In genomic region chr8:70414310-70414946, GRCm38 (mm10) we compare ENCODE assay signal across 22 mouse cellular contexts. TPM values are rescaled to one million over a fixed set of nuclear protein-coding genes. Genes with fewer than 3 reads are reported as not detected.
DNase-seq lines count a peak whose midpoint lies in the region; ATAC-seq and TF ChIP-seq lines count a peak whose summit lies in the region.
"Had no signal": no experiment of that assay in that cellular context is flagged by ENCODE, and none has a peak within 500 bp of the region (broad histone marks: within the 10 kb centered on the region; RNA-seq: fewer than 3 reads in every experiment).

No protein-coding gene starts in this region.

- H3K36me3 ChIP-seq in lung, embryonic 14.5 days (ENCODE audit: insufficient read depth) = no peaks in the 10 kb centered on the region
- H3K36me3 ChIP-seq in liver, embryonic 11.5 days (ENCODE audit: control insufficient read depth, insufficient read depth, low read length) = no peaks in the 10 kb centered on the region
- no peaks in the 10 kb centered on the region for H3K36me3 ChIP-seq in liver, postnatal 0 days (replicated peaks; ENCODE audit: insufficient read depth, low read length)
- H3K36me3 ChIP-seq in forebrain, embryonic 11.5 days (ENCODE audit: control insufficient read depth, insufficient read depth, low read length) = no peaks in the 10 kb centered on the region

- 78% methylated on average over 6 of the region's 6 CpGs for WGBS in lung, embryonic 14.5 days
- WGBS in liver, embryonic 11.5 days = 74% methylated on average over 6 of the region's 6 CpGs
- WGBS in liver, postnatal 0 days (ENCODE audit: insufficient replicate concordance) = 60% methylated on average over 6 of the region's 6 CpGs
- WGBS in forebrain, embryonic 11.5 days = 89% methylated on average over 6 of the region's 6 CpGs

- H3K4me3 ChIP-seq in lung, embryonic 14.5 days (ENCODE audit: low read depth, low read length) = no peak overlapping the region
- no peak overlapping the region for H3K4me3 ChIP-seq in liver, embryonic 11.5 days (ENCODE audit: low read depth, low read length)
- H3K4me3 ChIP-seq in liver, postnatal 0 days (ENCODE audit: low read depth, low read length) = no peak overlapping the region
- H3K4me3 ChIP-seq in forebrain, embryonic 11.5 days (ENCODE audit: low read depth, low read length) = no peak overlapping the region
- H3K4me3 ChIP-seq: embryonic facial prominence, embryonic 15.5 days; forebrain, embryonic 12.5 days; heart, embryonic 10.5 days; stomach, embryonic 15.5 days had no signal

- H3K27me3 ChIP-seq in lung, embryonic 14.5 days (ENCODE audit: insufficient read depth, low read length) = no peaks in the 10 kb centered on the region
- no peaks in the 10 kb centered on the region for H3K27me3 ChIP-seq in liver, embryonic 11.5 days (replicated peaks; ENCODE audit: control insufficient read depth, insufficient read depth, low read length)
- H3K27me3 ChIP-seq in liver, postnatal 0 days (ENCODE audit: insufficient read depth, low read length) = no peaks in the 10 kb centered on the region
- no peaks in the 10 kb centered on the region for H3K27me3 ChIP-seq in forebrain, embryonic 11.5 days (ENCODE audit: control insufficient read depth, insufficient read depth, low read length)
- H3K27me3 ChIP-seq: embryonic facial prominence, embryonic 15.5 days; forebrain, embryonic 12.5 days; stomach, embryonic 15.5 days had no signal

- no peak overlapping the region for H3K9ac ChIP-seq in lung, embryonic 14.5 days
- H3K9ac ChIP-seq in liver, embryonic 11.5 days (ENCODE audit: low read depth, low read length) = peak overlapping the region; percentile 1; the same call in 1 of the 2 replicates
- no peak overlapping the region; the same call in 1 of the 2 replicates for H3K9ac ChIP-seq in liver, postnatal 0 days (replicated peaks)
- H3K9ac ChIP-seq in forebrain, embryonic 11.5 days (ENCODE audit: low read length) = no peak overlapping the region
- H3K9ac ChIP-seq: embryonic facial prominence, embryonic 15.5 days; forebrain, embryonic 12.5 days; hindbrain, embryonic 14.5 days; stomach, embryonic 15.5 days had no signal

- no peak for DNase-seq in lung, embryonic 14.5 days
- DNase-seq in lung, postnatal 4 days = no peak
- peak; percentile 51 for DNase-seq in c-Kit-positive CD71-positive TER-119-positive erythroid progenitor cells, embryonic 14.5 days (ENCODE audit: low spot score)
- no peak for DNase-seq in liver, embryonic 11.5 days (ENCODE audit: low spot score)
- DNase-seq in liver, postnatal 0 days = peak; percentile 49
- no peak for DNase-seq in forebrain, embryonic 11.5 days (ENCODE audit: low spot score)
- DNase-seq in urinary bladder, postnatal 14 days (ENCODE audit: low spot score) = no peak
- DNase-seq: adrenal gland, postnatal 10 days; cerebellum, adult 9-10 months; heart, postnatal 14 days; kidney, adult 8-10 months; kidney, postnatal 10 days; layer of hippocampus, postnatal 36 days; thymus, postnatal 25 days had no signal

- H3K9me3 ChIP-seq in lung, embryonic 14.5 days (ENCODE audit: low read depth, low read length) = no peaks in the 10 kb centered on the region
- no peaks in the 10 kb centered on the region for H3K9me3 ChIP-seq in liver, embryonic 11.5 days (ENCODE audit: control insufficient read depth, low read length)
- H3K9me3 ChIP-seq in liver, postnatal 0 days (ENCODE audit: low read length) = no peaks in the 10 kb centered on the region
- no peaks in the 10 kb centered on the region for H3K9me3 ChIP-seq in forebrain, embryonic 11.5 days (ENCODE audit: control insufficient read depth, low read length)
- H3K9me3 ChIP-seq: embryonic facial prominence, embryonic 15.5 days; forebrain, embryonic 12.5 days; heart, embryonic 10.5 days; stomach, embryonic 15.5 days had no signal

- peaks cover 20% of the 10 kb centered on the region; the same call in 1 of the 2 replicates for H3K4me1 ChIP-seq in lung, embryonic 14.5 days (ENCODE audit: insufficient read depth)
- H3K4me1 ChIP-seq in liver, embryonic 11.5 days (replicated peaks; ENCODE audit: control insufficient read depth, insufficient read depth, low read length) = peaks cover 40% of the 10 kb centered on the region
- peaks cover 10% of the 10 kb centered on the region for H3K4me1 ChIP-seq in liver, postnatal 0 days (ENCODE audit: insufficient read depth)
- H3K4me1 ChIP-seq in forebrain, embryonic 11.5 days (replicated peaks; ENCODE audit: control insufficient read depth, insufficient read depth, low read length) = peaks cover 10% of the 10 kb centered on the region

- ATAC-seq in lung, embryonic 14.5 days (ENCODE audit: insufficient read depth) = no peak
- peak; percentile 42 for ATAC-seq in liver, embryonic 11.5 days (replicated peaks; ENCODE audit: low FRiP score)
- ATAC-seq in liver, postnatal 0 days = peak; percentile 85
- ATAC-seq in forebrain, embryonic 11.5 days (replicated peaks; ENCODE audit: low FRiP score) = no peak
- ATAC-seq: activated CD4-positive, CD25-positive, alpha-beta regulatory T cell, adult 4 months had no signal

- TF ChIP-seq EP300 in liver, postnatal 0 days (IDR thresholded peaks at IDR 0.05; ENCODE audit: low read depth) = peak; percentile 78

- no peak for TF ChIP-seq CTCF in lung, embryonic 14.5 days (IDR thresholded peaks at IDR 0.05; ENCODE audit: low read depth)
- no peak for TF ChIP-seq CTCF in liver, postnatal 0 days (IDR thresholded peaks at IDR 0.05; ENCODE audit: low read depth)

- no peak overlapping the region for H3K4me2 ChIP-seq in lung, embryonic 14.5 days
- H3K4me2 ChIP-seq in liver, embryonic 11.5 days = no peak overlapping the region
- peak overlapping the region; percentile 50; the same call in 1 of the 2 replicates for H3K4me2 ChIP-seq in liver, postnatal 0 days (ENCODE audit: low read depth, low read length)
- H3K4me2 ChIP-seq in forebrain, embryonic 11.5 days (ENCODE audit: low read depth, low read length, severe bottlenecking) = no peak overlapping the region
- H3K4me2 ChIP-seq: embryonic facial prominence, embryonic 15.5 days; forebrain, embryonic 12.5 days; hindbrain, embryonic 14.5 days; midbrain, embryonic 11.5 days; stomach, embryonic 15.5 days had no signal

- H3K27ac ChIP-seq in lung, embryonic 14.5 days (ENCODE audit: low read depth) = 0 out of 2 replicates have a peak overlapping the region, but pooled peaks have one; percentile 0
- peak overlapping the region; percentile 30 for H3K27ac ChIP-seq in liver, embryonic 11.5 days (ENCODE audit: low read depth, low read length)
- peak overlapping the region; percentile 82 for H3K27ac ChIP-seq in liver, postnatal 0 days (ENCODE audit: low read depth)
- no peak overlapping the region for H3K27ac ChIP-seq in forebrain, embryonic 11.5 days (ENCODE audit: low read depth, low read length)
- H3K27ac ChIP-seq: embryonic facial prominence, embryonic 15.5 days; forebrain, embryonic 12.5 days; heart, embryonic 10.5 days; hindbrain, embryonic 14.5 days; macrophage; stomach, embryonic 15.5 days had no signal

RNA-seq across cellular contexts. Expression of gene Crtc1, which starts 25.0 kb away (rescaled TPM):
- 15.5 and 21.8 TPM in 2 replicates for polyA plus RNA-seq in lung, embryonic 14.5 days (2014; fragmentation: Nextera tagmentation; extraction: Ambion mirVana)
- 11.3 and 13.1 TPM in 2 replicates for polyA plus RNA-seq in liver, embryonic 11.5 days (2014; fragmentation: Nextera tagmentation; extraction: Ambion mirVana)
- 2.6 and 2.7 TPM in 2 replicates for polyA plus RNA-seq in liver, postnatal 0 days (2015; fragmentation: Nextera tagmentation; extraction: Ambion mirVana)
- 16.3 and 18.1 TPM in 2 replicates for polyA plus RNA-seq in forebrain, embryonic 11.5 days (2014; fragmentation: Nextera tagmentation; extraction: Ambion mirVana)

RNA-seq across cellular contexts. Expression of gene Comp, which starts 41.1 kb away (rescaled TPM):
- 0.43 and 0.53 TPM in 2 replicates for polyA plus RNA-seq in lung, embryonic 14.5 days (2014; fragmentation: Nextera tagmentation; extraction: Ambion mirVana)
- 0.43 and 0.48 TPM in 2 replicates for polyA plus RNA-seq in liver, embryonic 11.5 days (2014; fragmentation: Nextera tagmentation; extraction: Ambion mirVana)
- polyA plus RNA-seq in liver, postnatal 0 days (2015; fragmentation: Nextera tagmentation; extraction: Ambion mirVana) = 3.0 and 4.0 TPM in 2 replicates
- 0.56 TPM in 1 of 2 replicates, not detected in the other for polyA plus RNA-seq in forebrain, embryonic 11.5 days (2014; fragmentation: Nextera tagmentation; extraction: Ambion mirVana)
- polyA plus RNA-seq: macrophage; midbrain, embryonic 11.5 days had no signal

Comparison
In these comparisons a context has a peak if more than half of its experiments do, and no peak if none do; other contexts are left out.
1. DNase-seq: peak in c-Kit-positive CD71-positive TER-119-positive erythroid progenitor cells, embryonic 14.5 days (single experiment) and liver, postnatal 0 days (single experiment); none in lung, embryonic 14.5 days (single experiment), lung, postnatal 4 days (0 of 2), liver, embryonic 11.5 days (single experiment), forebrain, embryonic 11.5 days (single experiment) and urinary bladder, postnatal 14 days (single experiment).
2. ATAC-seq: peak in liver, embryonic 11.5 days (single experiment) and liver, postnatal 0 days (single experiment); none in lung, embryonic 14.5 days (single experiment) and forebrain, embryonic 11.5 days (single experiment).